Mouse (Mus musculus) spleen, postnatal 36 days (tissue): ENCODE measurements around the gene Egfem1.

Experiments used
- DNase-seq, 2 experiments: peaks; one replicate each; pipeline ENCODE4 v3.0.0; 2022; ENCODE audit warnings: low spot score in 2 of 2, mixed read lengths in 1 of 2

The Egfem1 gene

DNA sequence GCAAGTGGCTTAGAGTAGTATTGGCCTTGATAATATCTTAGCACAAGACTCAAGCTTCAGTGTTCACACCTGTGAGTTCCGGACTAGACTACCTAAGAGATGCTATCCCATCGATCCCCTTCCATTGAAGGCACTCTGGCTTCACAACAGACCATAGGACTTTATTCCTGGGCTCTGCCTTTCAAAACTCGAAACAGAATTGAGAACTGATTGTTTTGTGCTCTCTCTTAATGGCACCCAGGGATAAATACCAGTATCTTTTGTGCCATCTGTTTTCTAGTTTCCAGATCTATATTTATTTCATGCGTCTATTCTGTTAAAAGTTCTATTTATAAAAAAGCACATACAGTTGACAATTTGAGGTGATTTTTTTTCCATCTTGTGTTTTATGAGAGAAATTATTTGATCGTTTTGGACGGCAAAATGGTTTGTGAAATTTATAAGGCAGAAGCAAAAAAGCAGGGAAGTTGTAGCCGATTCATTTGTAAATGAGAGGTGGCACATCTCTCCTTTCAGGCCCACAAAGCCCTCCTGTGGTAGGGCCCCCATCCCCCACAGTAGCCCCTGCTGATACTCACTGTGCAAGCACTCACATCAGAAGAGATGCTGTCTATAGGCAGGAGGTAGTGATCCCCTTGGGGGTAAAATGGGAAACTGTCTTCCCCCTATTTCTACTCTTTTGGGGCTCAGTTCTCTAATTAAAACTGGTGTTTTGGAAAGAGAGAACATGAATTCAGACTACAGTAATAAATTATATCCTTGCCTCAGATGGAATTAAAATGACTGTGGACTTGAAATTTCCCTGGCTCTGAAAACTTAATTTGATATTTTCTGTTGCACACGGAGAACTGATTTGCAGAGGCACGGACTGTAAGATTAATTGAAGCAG, 53.6 kb downstream of the Egfem1 start:
- no peak for DNase-seq

DNA sequence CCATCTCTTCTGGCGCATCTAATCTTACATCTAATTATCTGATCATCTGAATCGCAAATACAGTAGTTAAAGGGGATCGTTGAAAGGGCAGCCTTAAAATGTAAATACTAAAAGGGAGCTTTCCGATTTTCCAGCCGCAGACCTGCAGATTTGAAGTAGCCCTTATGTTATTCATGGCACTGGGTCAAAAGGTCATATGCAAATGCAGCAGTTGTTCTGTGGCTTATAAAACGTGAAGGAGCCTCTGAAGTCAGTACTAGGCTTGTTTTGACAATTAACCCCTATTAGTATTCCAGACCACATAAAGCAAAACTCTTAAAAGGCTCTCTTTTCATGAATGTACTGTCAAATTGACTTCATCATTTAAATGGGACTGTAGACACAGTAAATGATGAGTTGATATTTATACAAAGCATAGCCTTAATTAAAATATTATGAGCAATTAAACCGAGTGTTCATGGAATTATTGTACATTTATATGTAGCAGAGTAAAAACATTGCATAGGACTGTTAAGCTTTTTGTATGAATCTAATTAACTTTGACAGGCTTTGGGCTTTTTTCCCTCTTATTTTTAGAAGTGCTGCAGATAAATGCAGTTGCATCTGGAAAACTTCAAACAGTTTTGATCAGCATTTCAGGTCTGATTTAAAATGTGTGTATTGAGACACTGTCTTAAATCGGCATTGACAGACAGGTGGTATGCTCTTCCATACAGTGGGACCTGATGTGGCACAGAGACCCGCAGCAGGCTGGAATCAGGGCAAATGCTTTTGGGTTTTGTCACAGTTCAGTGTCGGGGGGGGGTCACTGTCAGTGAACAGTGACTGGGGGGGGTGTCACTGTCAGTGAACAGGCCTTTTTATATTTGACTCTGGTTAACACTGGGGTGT, 54.5 kb downstream of the Egfem1 start:
- no peak for DNase-seq

DNA sequence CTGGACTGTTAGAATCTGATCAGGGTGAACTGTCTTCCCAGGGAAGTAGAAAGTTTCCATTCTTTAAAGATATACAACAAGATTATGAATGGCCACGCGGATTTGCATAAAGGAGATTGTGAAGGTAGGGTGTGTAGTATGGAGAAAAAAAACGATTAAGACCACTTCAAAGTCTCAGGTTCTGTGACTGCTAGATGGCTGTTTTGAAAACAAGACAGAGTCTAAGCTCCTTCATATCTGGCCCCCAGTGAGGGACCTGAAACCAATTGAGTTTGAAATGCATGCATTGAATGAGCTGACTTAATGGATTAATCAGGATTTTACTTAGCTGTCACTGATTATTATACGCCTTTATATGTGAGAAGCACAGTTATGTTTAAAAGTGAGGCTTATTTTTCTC, 86.6 kb downstream of the Egfem1 start:
- DNase-seq, result no peak

DNA sequence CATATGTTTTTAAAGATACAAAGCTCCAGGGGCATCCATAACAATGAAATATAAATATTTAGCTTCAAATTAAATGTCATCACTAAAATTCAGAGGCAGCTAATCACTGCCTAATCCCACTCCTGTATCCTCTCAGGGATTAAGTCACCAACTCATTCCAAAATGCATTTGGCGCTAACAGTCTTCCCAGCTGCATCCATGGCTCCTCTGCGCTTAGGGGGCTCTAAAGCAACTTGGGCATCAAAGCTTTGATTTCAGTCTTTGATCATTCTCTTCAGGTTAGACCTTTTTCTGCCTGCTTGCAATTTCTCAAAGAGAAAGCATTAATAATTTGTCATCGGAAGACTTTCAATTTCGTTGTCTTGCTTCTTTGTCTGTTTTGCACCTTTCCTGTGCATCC, 87.2 kb downstream of the Egfem1 start:
- no peak for DNase-seq

DNA sequence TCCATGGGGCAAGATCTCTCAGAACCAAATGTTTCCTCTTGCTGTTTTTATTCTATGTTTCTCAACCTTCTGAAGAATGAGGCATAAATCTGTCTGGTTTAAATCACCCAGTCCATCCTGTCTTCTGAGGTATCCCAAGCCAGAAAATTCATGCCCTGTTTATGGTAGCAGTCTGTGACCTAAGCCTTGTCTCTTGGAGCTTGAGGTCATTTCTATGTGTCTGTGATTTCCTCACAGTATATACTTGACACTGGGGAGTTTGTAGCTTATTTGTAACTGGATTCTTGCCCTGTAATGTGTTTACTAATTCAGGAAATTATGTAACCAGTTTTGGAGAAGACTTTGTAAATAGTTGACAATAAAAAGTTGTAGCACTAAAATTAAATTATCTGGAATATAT, 95.2 kb downstream of the Egfem1 start:
- no peak for DNase-seq

DNA sequence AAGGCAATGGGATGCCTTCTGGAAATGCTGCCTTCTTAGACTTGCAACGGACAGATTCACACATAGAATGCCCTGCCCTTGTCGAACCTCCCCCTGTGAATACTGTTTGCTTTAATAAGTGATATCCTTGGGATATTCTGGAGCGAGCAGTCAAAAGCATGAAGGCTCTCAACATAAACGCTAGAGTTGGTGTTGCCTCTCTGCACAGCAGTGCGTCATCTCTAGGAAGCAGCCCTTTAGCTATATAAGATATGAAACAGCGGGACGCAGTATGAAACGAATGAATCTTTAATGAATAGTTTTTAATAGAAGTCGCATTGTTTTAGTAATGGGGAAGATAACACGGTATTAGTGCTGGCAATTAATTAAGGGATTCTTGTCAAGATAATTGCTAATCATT, 101.2 kb downstream of the Egfem1 start:
- DNase-seq, result no peak

DNA sequence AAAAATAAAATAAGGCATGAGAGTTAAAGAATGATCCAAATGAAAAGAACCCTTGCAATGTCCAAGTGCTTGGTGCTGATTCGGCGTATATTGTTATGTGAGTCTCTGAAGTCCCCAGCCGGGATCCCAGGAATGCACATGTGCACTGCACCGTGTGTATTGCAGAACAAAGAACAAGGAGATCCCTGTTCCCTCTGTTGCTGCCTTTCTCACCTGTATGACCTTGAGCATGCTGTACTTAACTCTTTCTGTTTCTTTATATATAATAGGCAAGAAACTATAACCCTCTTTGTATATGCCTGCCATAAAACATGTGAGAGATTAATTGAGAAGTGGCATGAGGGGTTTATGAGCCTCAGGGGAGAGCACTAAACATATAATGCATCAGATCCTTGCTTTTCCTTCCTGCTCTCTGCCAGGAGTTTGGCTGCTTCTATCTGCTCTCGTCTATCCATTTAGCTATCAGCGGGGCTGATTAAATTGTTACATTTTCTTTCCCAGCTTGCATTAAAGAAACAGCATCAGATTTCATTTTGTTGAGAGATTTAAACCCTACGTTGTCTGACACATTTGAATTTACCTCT, 101.9 kb downstream of the Egfem1 start:
- DNase-seq, result no peak

DNA sequence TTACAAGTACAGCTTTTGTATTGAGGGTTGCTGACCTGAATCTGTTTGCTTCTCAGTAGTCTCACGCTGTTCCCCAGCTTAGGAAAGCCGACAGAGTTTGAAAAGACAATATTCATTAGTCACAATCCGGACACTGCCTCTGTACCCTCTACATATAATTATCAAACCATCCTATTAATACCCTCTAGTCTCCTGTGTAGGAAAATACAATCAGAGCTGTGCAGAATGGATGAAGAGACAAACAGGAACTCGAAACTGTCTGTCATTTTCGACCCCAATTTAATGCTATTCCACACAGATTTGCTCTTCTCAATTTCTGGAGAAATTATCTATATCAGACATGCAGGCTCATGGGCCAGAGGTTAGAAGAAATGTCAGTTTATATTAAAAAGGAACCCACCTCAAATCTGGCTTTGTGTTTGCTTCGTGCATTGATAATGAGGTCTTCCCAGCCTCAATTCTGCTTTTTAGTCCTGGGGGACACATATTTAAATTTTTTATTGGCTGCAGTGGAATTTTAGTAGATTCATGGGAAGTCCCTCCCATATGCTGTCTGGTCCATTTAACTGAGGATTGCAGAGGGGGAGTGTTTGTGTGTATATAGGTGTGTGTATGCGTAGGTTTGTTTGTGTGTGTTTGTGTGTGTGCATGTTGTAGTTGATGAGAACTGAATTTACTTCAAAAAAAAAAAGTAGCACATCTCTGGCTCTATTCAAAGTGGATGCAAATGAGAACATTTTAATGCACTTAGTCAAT, 102.8 kb downstream of the Egfem1 start:
- DNase-seq, result no peak

DNA sequence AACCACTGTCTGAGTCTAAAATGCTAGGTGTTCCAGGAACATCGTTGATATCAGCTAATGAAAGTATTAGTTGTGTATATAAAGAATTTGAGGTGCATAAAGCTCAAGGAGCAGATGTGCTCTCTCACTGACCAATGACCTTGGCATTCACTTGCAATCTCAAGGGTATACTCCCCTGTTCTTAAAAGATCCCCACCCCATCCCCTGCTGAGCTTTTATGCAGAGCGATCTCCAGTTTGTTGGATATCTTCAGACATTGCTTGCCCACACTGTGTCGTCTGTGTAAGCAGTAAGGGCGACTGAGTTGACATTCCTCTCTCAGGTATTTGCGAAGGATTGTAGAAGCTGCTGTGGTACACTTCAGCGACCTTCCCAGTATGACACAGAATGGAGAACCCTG, 108.4 kb downstream of the Egfem1 start:
- no peak for DNase-seq

DNA sequence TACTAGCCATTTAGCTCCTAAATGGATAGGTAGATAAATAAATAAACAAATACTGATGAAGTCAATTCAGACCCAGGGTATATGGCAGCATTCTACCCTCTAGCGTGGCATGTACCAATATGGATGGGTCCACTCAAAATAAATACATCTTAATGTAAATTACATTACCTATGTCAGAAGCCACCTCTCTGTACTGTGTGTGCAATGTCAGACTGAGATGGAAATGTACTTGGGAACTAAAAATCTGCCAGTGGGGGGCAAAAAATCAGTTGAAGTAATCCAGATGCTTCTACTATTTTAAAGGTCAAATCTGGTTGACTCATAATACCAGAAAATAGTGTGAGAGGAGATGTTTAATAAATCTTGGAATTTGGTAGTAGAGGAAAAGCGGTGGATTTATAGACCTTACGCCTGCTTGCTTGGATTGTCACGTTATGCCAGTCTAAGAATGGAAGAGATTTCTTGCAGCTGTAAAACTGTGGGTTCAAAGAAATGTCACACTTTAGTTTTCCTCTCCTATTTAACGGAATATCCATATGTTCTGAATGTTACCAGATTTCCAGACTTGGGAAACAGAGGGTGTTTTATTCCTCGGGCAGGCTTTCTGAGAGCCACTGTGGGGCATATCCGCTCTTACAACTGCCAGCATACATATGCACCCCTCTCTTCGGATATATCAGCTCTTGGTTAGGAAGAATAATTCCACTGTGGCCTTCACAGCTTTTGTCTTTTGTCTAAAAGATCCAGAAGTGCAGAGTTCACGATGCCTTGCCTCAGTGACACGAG, 116.1 kb downstream of the Egfem1 start:
- no peak for DNase-seq

DNA sequence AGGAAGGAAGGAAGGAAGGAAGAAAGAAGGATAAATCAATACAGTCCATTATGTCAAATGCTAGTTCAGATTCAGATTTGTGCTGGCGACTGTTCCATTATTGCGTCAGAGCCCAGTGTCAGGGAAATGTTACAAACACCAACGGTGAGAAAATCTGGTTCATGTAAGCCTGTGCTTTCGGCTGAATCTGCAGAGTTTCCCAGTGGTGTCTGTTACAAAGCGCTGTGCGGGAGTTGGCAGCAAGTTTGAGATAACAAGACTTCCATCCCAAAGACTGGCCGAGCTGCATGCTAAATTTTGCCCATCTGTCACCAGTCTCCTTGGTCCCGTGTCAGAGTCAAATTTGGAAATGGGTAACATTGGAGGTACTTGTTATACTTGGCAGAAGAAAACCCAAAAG, 118.8 kb downstream of the Egfem1 start:
- no peak for DNase-seq

DNA sequence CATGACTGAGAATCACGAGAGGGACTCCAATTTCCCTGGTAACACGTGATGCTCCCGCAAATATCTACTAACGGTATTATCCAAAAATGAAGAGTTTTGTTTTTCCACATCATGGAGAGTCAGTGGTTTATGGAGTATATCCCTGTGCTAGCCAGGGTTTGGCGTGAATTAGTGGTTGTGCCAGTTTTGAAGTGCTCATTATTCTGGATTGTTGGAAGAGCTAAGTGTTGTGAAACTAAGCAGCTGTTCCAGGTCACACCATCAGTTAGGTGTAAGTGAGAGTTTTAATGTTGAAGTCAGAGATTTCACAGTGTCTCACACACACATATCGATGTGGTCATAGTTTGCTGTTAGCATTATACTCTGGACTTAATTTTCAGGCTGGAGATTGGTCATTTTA, 120.7 kb downstream of the Egfem1 start:
- DNase-seq, result no peak

DNA sequence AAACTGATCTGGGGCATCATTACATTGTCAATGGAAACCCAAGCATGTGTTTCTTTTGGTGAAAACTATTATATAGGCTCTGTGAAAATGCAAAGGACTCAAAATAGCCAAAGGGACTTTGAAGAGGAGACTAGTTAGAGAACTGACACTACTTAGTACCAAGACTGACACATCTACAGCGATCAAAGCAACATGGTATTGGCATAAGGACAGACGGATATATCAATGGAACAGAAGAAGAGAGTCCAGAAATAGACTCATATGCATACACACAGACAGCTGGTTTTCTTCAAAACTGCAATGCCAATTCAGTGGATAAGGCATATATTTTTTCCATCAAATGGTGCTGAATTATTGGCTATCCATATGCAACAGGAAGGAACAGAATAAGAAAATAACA, 140.6 kb downstream of the Egfem1 start:
- no peak for DNase-seq

DNA sequence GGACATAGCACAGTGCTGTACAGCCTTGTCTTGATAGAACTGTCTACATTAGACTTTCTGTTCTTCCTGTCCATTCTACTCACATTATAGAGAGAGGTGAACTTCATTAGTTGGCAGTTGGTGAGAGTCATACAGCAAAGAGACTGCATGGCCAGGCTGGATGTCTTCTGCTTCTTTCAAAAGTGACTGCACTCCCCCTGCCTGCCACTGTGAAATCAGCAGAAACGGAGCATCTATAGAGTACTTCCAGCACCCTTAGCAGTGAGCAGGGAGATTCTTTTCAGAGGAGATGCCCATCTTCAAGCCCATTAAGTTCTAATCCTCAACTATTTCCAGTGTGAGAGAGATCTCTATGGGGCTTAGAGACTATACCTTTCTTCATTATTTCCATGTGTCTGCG, 147.9 kb downstream of the Egfem1 start:
- no peak for DNase-seq

DNA sequence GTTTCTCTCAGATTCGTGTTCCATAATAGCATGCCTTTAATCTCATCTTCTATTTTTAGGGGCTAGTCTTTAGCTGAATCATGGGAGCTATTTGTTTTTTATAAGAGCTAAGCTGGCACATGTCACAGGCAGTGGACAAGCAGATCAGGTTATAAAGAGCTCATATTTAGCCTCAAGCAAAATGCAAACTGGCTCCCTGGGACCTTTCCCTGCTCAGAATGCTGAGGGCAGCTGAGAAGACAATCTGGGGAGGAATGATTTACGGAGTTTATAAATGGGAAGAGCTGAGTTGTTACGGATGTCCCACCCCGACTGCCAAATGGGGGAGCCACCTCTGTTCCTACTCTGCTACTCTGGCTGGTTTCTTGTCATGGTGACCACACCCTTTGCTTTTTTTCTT, 153.7 kb downstream of the Egfem1 start:
- no peak for DNase-seq

DNA sequence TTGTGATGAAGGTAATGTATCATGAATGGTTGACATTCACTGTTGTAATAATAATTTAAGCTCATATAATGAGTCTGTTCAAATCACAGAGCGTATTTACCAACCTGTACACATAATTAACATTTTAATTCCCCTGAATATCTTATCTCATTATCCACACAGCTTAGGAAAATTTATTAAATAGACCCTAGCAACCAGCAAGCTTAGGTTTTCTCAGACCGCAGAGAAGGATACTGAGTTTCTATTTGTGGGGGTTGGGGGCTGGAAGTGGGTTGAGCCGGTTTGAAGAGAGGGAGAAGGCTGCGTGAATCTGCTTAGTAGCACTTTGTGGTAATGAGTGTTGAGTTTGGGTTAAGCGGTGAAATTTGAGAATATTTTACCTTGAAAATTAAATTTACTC, 154.7 kb downstream of the Egfem1 start:
- no peak for DNase-seq

DNA sequence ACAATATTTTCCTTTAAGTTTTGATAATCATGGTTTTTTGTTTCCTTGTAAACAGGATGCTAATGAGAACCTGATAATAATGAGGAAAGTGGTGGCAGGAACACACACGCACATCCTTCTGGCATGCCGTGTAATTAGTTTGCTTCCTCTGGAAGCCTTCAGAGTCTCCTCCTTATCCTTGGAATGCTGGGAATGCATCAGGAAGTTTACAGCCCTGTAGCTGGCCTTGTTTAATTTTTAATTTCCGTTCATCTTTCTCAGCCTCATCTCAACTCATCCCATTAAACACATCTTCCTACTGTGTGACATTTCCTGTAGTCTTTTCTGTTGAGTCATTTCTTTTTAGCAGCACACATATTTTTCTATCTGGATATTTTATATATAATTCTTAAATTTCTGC, 161.8 kb downstream of the Egfem1 start:
- DNase-seq, result no peak

DNA sequence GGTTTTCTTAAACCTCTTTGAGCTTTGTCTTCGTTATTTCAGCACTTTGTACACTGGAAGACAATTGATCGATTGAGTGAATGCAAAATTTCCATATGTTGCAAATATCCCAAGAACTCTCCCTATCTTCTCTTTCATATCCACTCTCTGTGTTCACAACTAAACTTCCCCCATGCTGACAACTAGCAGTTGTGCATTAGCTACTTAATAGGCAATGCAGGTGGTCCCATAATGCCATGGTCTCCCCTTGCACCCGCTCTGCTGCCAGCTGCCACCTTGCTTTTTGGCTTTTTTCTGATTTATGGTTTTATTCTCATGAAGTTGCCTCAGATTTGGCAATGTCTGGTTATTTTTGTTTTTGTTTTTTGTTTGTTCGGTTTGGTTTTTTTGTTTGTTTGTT, 209.8 kb downstream of the Egfem1 start:
- DNase-seq, result no peak

DNA sequence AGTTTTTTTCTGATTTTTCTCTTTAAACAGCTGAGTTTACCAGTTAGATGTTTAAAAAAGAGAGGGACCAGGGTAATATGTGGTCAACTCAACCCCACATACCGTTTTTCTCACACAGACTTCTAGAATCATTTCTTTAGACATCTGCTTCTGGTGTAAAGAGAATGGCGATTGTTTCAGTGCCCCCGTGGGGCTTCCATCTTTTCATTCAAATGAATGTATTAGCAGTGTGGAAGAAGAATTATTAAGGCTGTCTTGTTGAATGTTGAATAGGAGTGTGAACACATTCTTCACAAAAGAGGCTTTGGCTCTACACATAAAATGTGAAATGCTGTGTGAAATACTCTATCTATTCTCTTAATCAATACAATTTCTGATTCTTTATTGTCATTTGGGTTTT, 210.4 kb downstream of the Egfem1 start:
- no peak for DNase-seq

DNA sequence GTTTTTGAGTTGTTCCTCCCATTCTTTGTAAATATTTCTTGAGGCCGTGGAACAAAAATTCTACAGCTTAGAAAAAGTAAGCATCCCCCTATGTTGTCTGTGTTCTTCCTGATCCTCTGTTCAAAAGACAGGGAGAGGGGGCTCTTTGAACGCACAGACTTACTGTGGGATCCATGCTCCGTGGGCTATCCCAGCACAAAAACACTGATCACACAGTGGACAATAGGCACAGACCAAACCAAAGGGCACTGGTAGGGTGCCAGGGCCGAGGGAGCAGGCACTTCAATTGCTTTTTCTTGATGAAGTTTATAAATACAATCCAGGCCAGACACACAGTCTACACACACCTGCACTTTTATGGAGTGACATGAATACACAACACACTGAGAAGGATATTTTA, 211.4 kb downstream of the Egfem1 start:
- DNase-seq, result no peak

DNA sequence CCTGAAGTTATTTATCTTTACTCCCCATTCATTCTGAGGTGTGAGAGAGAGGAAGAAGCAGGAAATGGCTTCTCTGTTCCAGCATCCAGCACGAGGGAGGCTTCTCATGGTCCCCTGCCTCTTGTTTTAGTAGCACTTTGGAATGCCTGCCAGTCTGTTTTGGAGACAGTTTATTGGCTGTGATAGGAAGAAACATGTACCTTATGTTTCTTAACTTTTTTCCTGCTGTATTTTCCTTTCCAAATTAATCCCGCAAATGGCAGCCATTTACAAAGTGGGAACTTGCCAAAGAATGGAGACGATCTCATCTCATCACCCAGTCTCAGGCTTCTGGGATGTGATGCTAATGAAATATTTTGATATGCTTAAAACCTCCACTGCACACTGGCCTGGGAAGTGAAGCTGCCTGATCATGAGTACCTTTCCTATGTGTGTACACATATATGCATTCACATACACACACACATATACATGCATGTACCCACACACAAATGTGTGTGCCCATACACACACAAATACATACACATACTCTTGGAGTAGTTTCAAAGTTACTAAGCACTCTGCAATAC, 260.5 kb downstream of the Egfem1 start:
- DNase-seq, result no peak
